Mouse (Mus musculus) C2C12 (cell line): ENCODE measurements at regions not wholly inside any gene's neighbourhood (a gene's known extent, or its start where the extent isn't known, plus 50 kb on each side); places are given as distances from the start of the nearest gene placed in this dataset.

Experiments
- H3K27me3 ChIP-seq: one replicate; pipeline ENCODE4 v1.6.1; 2011; ENCODE audit not compliant: control insufficient read depth, insufficient read depth, insufficient read length
- H3K36me3 ChIP-seq: one replicate; pipeline ENCODE4 v1.6.1; 2011; ENCODE audit not compliant: control insufficient read depth, insufficient read depth
- H3K4me3 ChIP-seq: one replicate; pipeline ENCODE4 v1.5.1; 2011; ENCODE audit warnings: mild to moderate bottlenecking, control low read depth; ENCODE audit not compliant: poor library complexity, insufficient read depth, severe bottlenecking
- H3K79me2 ChIP-seq: one replicate; pipeline ENCODE4 v1.6.1; 2011; ENCODE audit not compliant: control insufficient read depth, insufficient read depth
- H3K79me3 ChIP-seq: one replicate; pipeline ENCODE4 v1.6.1; 2011; ENCODE audit warnings: low read depth, control low read depth
- H3ac ChIP-seq: one replicate; pipeline ENCODE3; 2011; ENCODE audit warnings: low read depth; ENCODE audit not compliant: control insufficient read depth, insufficient read length
- CEBPB ChIP-seq: IDR thresholded peaks from one replicate; pipeline ENCODE4 v1.6.1; 2011; ENCODE audit warnings: low read depth, mild to moderate bottlenecking, control low read depth, moderate library complexity
- CTCF ChIP-seq: IDR thresholded peaks from one replicate; pipeline ENCODE4 v1.5.1; 2011; ENCODE audit not compliant: control insufficient read depth, insufficient read depth, insufficient read length
- FOSL1 ChIP-seq: IDR thresholded peaks from one replicate; pipeline ENCODE4 v1.8.0; 2011; ENCODE audit warnings: mild to moderate bottlenecking, low read length; ENCODE audit not compliant: poor library complexity, insufficient read depth, severe bottlenecking
- MAX ChIP-seq: IDR thresholded peaks from one replicate; pipeline ENCODE4 v1.6.1; 2011; ENCODE audit warnings: mild to moderate bottlenecking, control low read depth
- MYOD1 ChIP-seq: IDR thresholded peaks from one replicate; pipeline ENCODE4 v1.6.1; 2011; ENCODE audit warnings: low read depth; ENCODE audit not compliant: control insufficient read depth, insufficient read length
- MYOG ChIP-seq: IDR thresholded peaks from one replicate; pipeline ENCODE4 v1.6.1; 2011; ENCODE audit not compliant: control insufficient read depth, insufficient read length; ENCODE audit errors: extremely low read depth
- USF1 ChIP-seq: IDR thresholded peaks from one replicate; pipeline ENCODE4 v1.6.1; 2011; ENCODE audit warnings: low read depth, mild to moderate bottlenecking, control low read depth, moderate library complexity

- Histone ChIP-seq H3K36me3 (no peaks in the 10 kb centered on the region), H3K4me3 (no peak overlapping the region), H3K27me3 (no peaks in the 10 kb centered on the region), H3K79me2 (no peaks in the 10 kb centered on the region), H3K79me3 (no peaks in the 10 kb centered on the region), H3ac (no peak overlapping the region)
- no peak for TF ChIP-seq USF1
- TF ChIP-seq MAX, result no peak
- TF ChIP-seq CEBPB, result no peak
- TF ChIP-seq CTCF, result no peak
- no peak for TF ChIP-seq MYOD1
- TF ChIP-seq MYOG, result no peak
- TF ChIP-seq FOSL1, result no peak
These were observed 259.1 kb upstream of the Zmiz1 start for GRCm38 (mm10) chr14:25199900-25200299.

- no peaks in the 10 kb centered on the region for H3K79me2 ChIP-seq
- H3K4me3 ChIP-seq, result no peak overlapping the region
- H3K27me3 ChIP-seq, result no peaks in the 10 kb centered on the region
- no peaks in the 10 kb centered on the region for H3K79me3 ChIP-seq
- no peaks in the 10 kb centered on the region for H3K36me3 ChIP-seq
- TF ChIP-seq MYOG (no peak), MYOD1 (no peak), CEBPB (no peak), FOSL1 (no peak), USF1 (no peak), CTCF (no peak), MAX (no peak)
- H3ac ChIP-seq, result no peak overlapping the region
These were observed 258.3 kb upstream of the Zmiz1 start for GRCm38 (mm10) chr14:25200656-25201179.

GRCm38 (mm10) chr14:25202312-25202711 lies 256.7 kb upstream of the Zmiz1 start:
- no peak for TF ChIP-seq USF1
- TF ChIP-seq CTCF, result no peak
- TF ChIP-seq CEBPB, result no peak
- TF ChIP-seq MYOG, result no peak
- no peak for TF ChIP-seq FOSL1
- no peak for TF ChIP-seq MAX
- no peak for TF ChIP-seq MYOD1
- Histone ChIP-seq H3K79me2 (no peaks in the 10 kb centered on the region), H3K79me3 (no peaks in the 10 kb centered on the region), H3K4me3 (no peak overlapping the region), H3K36me3 (no peaks in the 10 kb centered on the region), H3K27me3 (no peaks in the 10 kb centered on the region), H3ac (no peak overlapping the region)

GRCm38 (mm10) chr14:25204091-25204490 lies 254.9 kb upstream of the Zmiz1 start:
- Histone ChIP-seq H3K79me3 (no peaks in the 10 kb centered on the region), H3K4me3 (no peak overlapping the region), H3K27me3 (no peaks in the 10 kb centered on the region), H3K79me2 (no peaks in the 10 kb centered on the region), H3ac (no peak overlapping the region), H3K36me3 (no peaks in the 10 kb centered on the region)
- no peak for TF ChIP-seq USF1
- no peak for TF ChIP-seq CTCF
- no peak for TF ChIP-seq MYOD1
- TF ChIP-seq MAX, result no peak
- TF ChIP-seq MYOG, result no peak
- no peak for TF ChIP-seq CEBPB
- TF ChIP-seq FOSL1, result no peak

- Histone ChIP-seq H3K4me3 (no peak overlapping the region), H3K79me2 (no peaks in the 10 kb centered on the region), H3ac (no peak overlapping the region), H3K79me3 (no peaks in the 10 kb centered on the region), H3K27me3 (no peaks in the 10 kb centered on the region), H3K36me3 (no peaks in the 10 kb centered on the region)
- no peak for TF ChIP-seq CTCF
- TF ChIP-seq MYOD1, result no peak
These were observed 252.1 kb upstream of the Zmiz1 start for GRCm38 (mm10) chr14:25206855-25207254.

GRCm38 (mm10) chr14:25207422-25207821 lies 251.6 kb upstream of the Zmiz1 start:
- Histone ChIP-seq H3K4me3 (no peak overlapping the region), H3K27me3 (no peaks in the 10 kb centered on the region), H3ac (no peak overlapping the region), H3K79me3 (no peaks in the 10 kb centered on the region), H3K79me2 (no peaks in the 10 kb centered on the region), H3K36me3 (no peaks in the 10 kb centered on the region)
- no peak for TF ChIP-seq FOSL1
